Mouse (Mus musculus): ENCODE results near the gene Ltb. TPM values are rescaled to one million over a fixed set of nuclear protein-coding genes. Genes with fewer than 3 reads are reported as not detected.

Gene Ltb
- total and polyA plus RNA-seq, 3 experiments = 1.1 to 1.5 TPM; not detected in 1

DNA sequence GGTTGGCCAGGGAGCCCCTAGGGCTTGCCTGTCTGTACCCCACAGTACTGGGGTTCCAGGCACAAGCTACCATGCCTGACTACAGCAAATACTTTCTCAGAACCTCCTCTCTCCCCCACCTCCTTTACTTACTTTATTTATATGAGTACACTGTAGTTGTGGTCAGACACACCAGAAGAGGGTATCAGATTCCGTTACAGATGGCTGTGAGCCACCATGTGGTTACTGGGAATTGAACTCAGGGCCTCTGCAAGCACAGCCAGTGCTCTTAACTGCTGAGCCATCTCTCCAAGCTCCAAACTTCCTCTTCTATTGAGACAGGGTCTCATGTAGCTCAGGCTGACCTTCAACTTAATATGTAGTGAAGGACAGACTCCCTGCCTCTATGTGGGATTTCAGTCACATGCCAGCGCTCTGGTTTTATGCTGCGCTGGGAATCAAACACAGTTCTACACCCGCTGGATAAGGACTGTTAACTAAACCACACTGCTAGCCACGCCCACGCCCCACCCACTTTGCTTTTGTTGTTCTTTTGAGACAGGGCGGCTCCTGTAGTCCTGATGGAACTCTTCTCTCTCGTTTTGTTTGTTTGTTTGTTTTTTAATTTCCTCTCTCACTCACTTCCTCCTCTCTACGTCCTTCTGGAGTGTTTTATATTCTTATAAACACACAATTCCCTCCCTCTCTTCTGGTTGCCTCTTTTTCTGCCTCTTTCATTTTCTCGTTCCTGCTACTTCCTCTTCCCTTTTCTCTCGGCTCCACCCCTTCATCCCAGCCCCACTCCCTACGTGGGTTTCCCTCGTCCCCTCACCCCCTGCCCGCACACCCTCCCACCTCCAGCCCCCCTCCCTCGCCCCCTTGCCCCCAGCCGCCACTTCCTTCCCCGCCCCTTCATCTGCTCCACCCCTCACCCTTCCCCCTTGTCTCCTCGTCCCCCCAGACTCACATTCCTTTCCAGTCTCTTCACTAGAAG, 8.3 kb upstream of the Ltb start (continued):
- no peak for TF ChIP-seq NRF1 (IDR thresholded peaks at IDR 0.05; ENCODE audit: insufficient read depth, low read depth, low read length, poor library complexity, severe bottlenecking)
- no peak for TF ChIP-seq USF2 (IDR thresholded peaks at IDR 0.05; ENCODE audit: borderline replicate concordance in 1 of 2, insufficient read depth in 1 of 2, low read depth in 1 of 2, low read length in 2 of 2)
- no peak for TF ChIP-seq CHD1 (IDR thresholded peaks at IDR 0.05; ENCODE audit: low read depth, low read length)
- TF ChIP-seq TAL1 (IDR thresholded peaks at IDR 0.05; ENCODE audit: low read length) = peak; percentile 24; the same call in 1 of the 2 replicates
- peak; percentile 61; the same call in 1 of the 2 replicates for TF ChIP-seq ETS1 (IDR thresholded peaks at IDR 0.05; ENCODE audit: low read depth, low read length)
- peak in 1 of 2 experiments; percentile 38; a peak in 3 of 4 replicates for TF ChIP-seq EP300 (IDR thresholded peaks at IDR 0.05; ENCODE audit: low read depth in 1 of 2, low read length in 2 of 2)
- TF ChIP-seq MAZ (IDR thresholded peaks at IDR 0.05; ENCODE audit: low read depth, low read length) = no peak
- peak; percentile 67; the same call in 1 of the 2 replicates for TF ChIP-seq MYB (IDR thresholded peaks at IDR 0.05; ENCODE audit: low read depth, low read length)
- TF ChIP-seq SMC3 (IDR thresholded peaks at IDR 0.05; ENCODE audit: low read depth, low read length) = 0 out of 2 replicates have a peak, but pooled peaks have one; percentile 12
- TF ChIP-seq GATA1 (IDR thresholded peaks at IDR 0.05; ENCODE audit: low read depth, low read length) = 0 out of 2 replicates have a peak, but pooled peaks have one; percentile 2
- TF ChIP-seq ELF1 (IDR thresholded peaks at IDR 0.05; ENCODE audit: low read depth, low read length) = peak; percentile 76
- peak; percentile 83 for TF ChIP-seq TBP (IDR thresholded peaks at IDR 0.05; ENCODE audit: low read depth, low read length)
- TF ChIP-seq ZC3H11A (IDR thresholded peaks at IDR 0.05; ENCODE audit: low read depth, low read length) = no peak
- TF ChIP-seq KAT2A (conservative IDR thresholded peaks at IDR 0.05; ENCODE audit: low read depth, low read length) = no peak
- no peak for TF ChIP-seq POLR2AphosphoS2 (IDR thresholded peaks at IDR 0.05; ENCODE audit: low read length)
- TF ChIP-seq UBTF (IDR thresholded peaks at IDR 0.05; ENCODE audit: borderline replicate concordance, insufficient read depth, low read depth, low read length) = no peak
- TF ChIP-seq GABPA (IDR thresholded peaks at IDR 0.05; ENCODE audit: low read depth, low read length) = no peak
- TF ChIP-seq POLR2AphosphoS5 (IDR thresholded peaks at IDR 0.05; ENCODE audit: borderline replicate concordance, low read depth, low read length) = no peak
- TF ChIP-seq BHLHE40 (IDR thresholded peaks at IDR 0.05; ENCODE audit: borderline replicate concordance, low read depth, low read length) = peak; percentile 75; the same call in 1 of the 2 replicates
- peak; percentile 88 for TF ChIP-seq MYC (IDR thresholded peaks at IDR 0.05; ENCODE audit: low read depth, low read length)
- TF ChIP-seq MXI1 (IDR thresholded peaks at IDR 0.05; ENCODE audit: low read depth, low read length) = peak; percentile 64; the same call in 1 of the 2 replicates
- peak; percentile 73; the same call in 1 of the 2 replicates for TF ChIP-seq MAX (IDR thresholded peaks at IDR 0.05; ENCODE audit: low read length)
- no peak for TF ChIP-seq RAD21 (IDR thresholded peaks at IDR 0.05; ENCODE audit: low read depth, low read length)
- peak; percentile 47; the same call in 1 of the 2 replicates for TF ChIP-seq NELFE (IDR thresholded peaks at IDR 0.05; ENCODE audit: low read depth, low read length)
